15 mouse cellular contexts compared by ENCODE assay signal in the genomic region with DNA sequence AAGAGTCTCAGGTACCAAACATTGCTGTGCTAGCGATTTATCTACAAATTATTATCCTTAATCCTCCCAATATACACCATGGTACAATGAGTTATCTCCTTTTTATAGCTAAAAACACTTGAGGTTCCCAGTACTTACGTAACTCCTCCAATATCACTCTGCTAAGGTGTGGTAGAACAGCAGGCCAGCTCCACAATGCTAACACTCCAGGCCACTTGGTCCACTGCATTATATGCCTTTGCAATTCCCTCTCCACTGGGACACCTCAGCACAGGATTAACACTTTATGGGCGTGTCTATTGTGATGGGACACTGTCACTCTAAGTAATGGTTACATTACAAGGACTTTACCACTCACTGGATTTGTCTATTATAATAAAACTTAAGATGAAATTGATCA.
"Had no signal": no experiment of that assay in that cellular context is flagged by ENCODE, and none has a peak within 500 bp of the region (broad histone marks: within the 10 kb centered on the region; RNA-seq: fewer than 3 reads in every experiment).

No protein-coding gene starts in this region.

- H3K9me3 ChIP-seq: lung, embryonic 15.5 days; megakaryocyte, embryonic 14.5 days; midbrain, embryonic 13.5 days; midbrain, embryonic 15.5 days; neural tube, embryonic 12.5 days; stomach, embryonic 15.5 days had no signal

- H3K27ac ChIP-seq: liver, embryonic 14.5 days; lung, embryonic 15.5 days; macrophage; midbrain, embryonic 13.5 days; midbrain, embryonic 15.5 days; neural tube, embryonic 12.5 days; stomach, embryonic 15.5 days; stomach, postnatal 0 days had no signal

- H3K4me3 ChIP-seq: lung, embryonic 15.5 days; megakaryocyte, embryonic 14.5 days; midbrain, embryonic 13.5 days; midbrain, embryonic 15.5 days; neural tube, embryonic 12.5 days; stomach, embryonic 15.5 days had no signal

- H3K4me1 ChIP-seq: megakaryocyte, embryonic 14.5 days had no signal

- ATAC-seq: midbrain, embryonic 13.5 days; midbrain, embryonic 15.5 days had no signal

- H3K27me3 ChIP-seq: lung, embryonic 15.5 days; megakaryocyte, embryonic 14.5 days; midbrain, embryonic 13.5 days; midbrain, embryonic 15.5 days; neural tube, embryonic 12.5 days; stomach, embryonic 15.5 days had no signal

- H3K36me3 ChIP-seq: lung, embryonic 15.5 days; midbrain, embryonic 15.5 days; neural tube, embryonic 12.5 days; stomach, embryonic 15.5 days had no signal

- DNase-seq: liver; right cerebral cortex, postnatal 14 days; thymus, adult 2 months; thymus, postnatal 25 days; thymus, postnatal 4 days had no signal

- H3K9ac ChIP-seq: liver, embryonic 14.5 days; lung, embryonic 15.5 days; midbrain, embryonic 13.5 days; midbrain, embryonic 15.5 days; neural tube, embryonic 12.5 days; stomach, embryonic 15.5 days had no signal

- H3K4me2 ChIP-seq: lung, embryonic 15.5 days; midbrain, embryonic 11.5 days; midbrain, embryonic 13.5 days; midbrain, embryonic 15.5 days; neural tube, embryonic 12.5 days; stomach, embryonic 15.5 days had no signal
